Mouse (Mus musculus) megakaryocyte-erythroid progenitor cell, adult 5-6 weeks (primary cell): Measurements from ENCODE around the gene Txndc5. TPM values are rescaled to one million over a fixed set of nuclear protein-coding genes. Genes with fewer than 3 reads are reported as not detected.

Experiments
- ATAC-seq: replicated peaks from 2 replicates; pipeline ENCODE4 v1.8.0; 2016; ENCODE audit warnings: mild to moderate bottlenecking, inconsistent platforms; ENCODE audit not compliant: severe bottlenecking, poor library complexity, low FRiP score, low TSS enrichment
- total RNA-seq, 2 experiments: library from RNA; stranded (forward) in 1 of 2; stranded (reverse) in 1 of 2; fragments of 200-1000, 215-1000 nt in 1 of 2; fragments of >200 nt in 1 of 2; fragmentation: Nextera tagmentation in 1 of 2; gene quantifications; 2 replicates each; pipeline ENCODE4 v1.2.3; 2014 to 2017

Txndc5 gene
- total RNA-seq, 2 experiments from 2014 or later = 41.2 to 44.9 TPM

- no peak for ATAC-seq
These were observed 43.9 kb downstream of the Txndc5 start for GRCm38 (mm10) chr13:38484701-38485100.

- no peak for ATAC-seq
These were observed 47.6 kb downstream of the Txndc5 start for GRCm38 (mm10) chr13:38481021-38481420.

GRCm38 (mm10) chr13:38476936-38477335 lies 51.7 kb downstream of the Txndc5 start:
- no peak for ATAC-seq

- no peak for ATAC-seq
These were observed 55.1 kb downstream of the Txndc5 start for GRCm38 (mm10) chr13:38473497-38473896.

DNA sequence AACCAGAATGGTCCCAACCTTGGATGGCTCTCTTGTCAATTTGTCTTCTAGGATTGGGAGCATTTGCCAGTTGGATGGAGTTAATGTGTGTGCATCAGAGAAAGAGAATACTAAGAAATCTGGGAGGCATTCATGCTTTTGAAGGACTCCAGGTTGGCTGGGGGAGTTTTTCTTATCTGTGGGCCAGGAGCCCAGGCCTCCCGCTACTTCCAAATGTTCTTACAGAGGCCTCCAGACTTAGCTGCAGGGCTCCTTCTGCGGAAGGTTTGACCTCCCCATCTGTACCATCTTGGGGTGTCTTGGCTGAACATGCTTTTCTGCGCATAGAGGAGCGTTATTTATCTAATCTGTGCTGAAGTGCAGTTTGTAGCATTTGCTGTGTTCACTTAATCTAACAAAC lies 56.0 kb downstream of the Txndc5 start:
- ATAC-seq = no peak

DNA sequence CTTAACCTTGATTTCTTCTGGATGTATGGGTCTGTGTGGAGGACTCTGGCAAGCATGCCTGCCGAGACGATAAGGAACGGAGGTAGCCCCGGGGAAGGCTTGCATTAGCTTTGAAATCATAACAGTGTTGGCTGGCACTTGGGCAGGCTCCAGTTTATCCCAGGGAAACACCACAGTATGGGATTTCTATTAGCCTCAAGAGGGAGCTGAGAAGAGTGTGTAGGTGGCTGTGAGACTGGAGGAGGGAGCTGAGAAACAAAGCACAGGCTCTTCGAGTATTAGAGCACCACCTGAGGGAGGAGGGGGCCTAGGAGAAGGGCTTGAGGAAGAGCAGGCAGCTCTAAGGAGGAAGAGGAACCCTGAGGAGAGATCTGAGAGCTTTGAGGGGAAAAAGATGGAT lies 57.7 kb downstream of the Txndc5 start:
- ATAC-seq = no peak

DNA sequence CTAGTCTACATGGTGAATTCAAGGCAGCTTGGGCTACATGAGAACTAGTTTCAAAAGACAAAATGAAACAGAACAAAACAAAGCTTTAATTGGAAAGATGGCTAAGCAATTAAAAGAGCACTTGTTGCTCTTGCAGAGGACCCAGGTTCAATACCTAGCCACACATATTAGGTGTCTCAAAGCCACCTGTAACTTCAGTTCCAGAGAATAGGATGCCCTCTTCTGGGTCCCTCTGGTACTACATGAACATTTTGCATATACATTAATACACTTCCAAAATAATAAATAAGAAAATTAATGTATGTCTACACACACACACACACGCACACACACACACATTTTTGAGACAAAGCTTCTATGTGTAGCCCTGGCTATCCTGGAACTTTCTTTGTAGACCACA lies 65.2 kb downstream of the Txndc5 start:
- ATAC-seq = no peak

GRCm38 (mm10) chr13:38451446-38451845 lies 77.2 kb downstream of the Txndc5 start:
- ATAC-seq = no peak

Other genes starting within 250 kb of the Txndc5 start
- not detected in 2 replicates for gene Bmp6, start 183.7 kb downstream of the Txndc5 start, total RNA-seq (2014; fragmentation: Nextera tagmentation)
- not detected in 2 replicates for gene Bmp6, start 183.7 kb downstream of the Txndc5 start, total RNA-seq (2017)
- 13.1 and 18.0 TPM in 2 replicates for gene Bloc1s5, start 106.3 kb upstream of the Txndc5 start, total RNA-seq (2014; fragmentation: Nextera tagmentation)
- gene Bloc1s5, start 106.3 kb upstream of the Txndc5 start, total RNA-seq (2017) = 13.7 and 15.9 TPM in 2 replicates
- gene Eef1e1, start 130.2 kb upstream of the Txndc5 start, total RNA-seq (2014; fragmentation: Nextera tagmentation) = 80.8 and 96.0 TPM in 2 replicates
- gene Eef1e1, start 130.2 kb upstream of the Txndc5 start, total RNA-seq (2017) = 132 TPM in 2 replicates